Mouse (Mus musculus) E14TG2a.4 (cell line): ENCODE measurements around the gene Ambp.

Source experiments
- CTCF ChIP-seq: conservative IDR thresholded peaks from 2 replicates; pipeline ENCODE4 v1.5.1; 2014; ENCODE audit warnings: low read length
- NANOG ChIP-seq: IDR thresholded peaks from 2 replicates; pipeline ENCODE4 v1.6.1; 2014; ENCODE audit warnings: borderline replicate concordance, low read length, mixed read lengths
- POU5F1 ChIP-seq: IDR thresholded peaks from 2 replicates; pipeline ENCODE4 v1.6.1; 2014; ENCODE audit warnings: low read length, borderline replicate concordance

- peak; percentile 49 for TF ChIP-seq CTCF
- no peak for TF ChIP-seq NANOG
- no peak for TF ChIP-seq POU5F1
These were observed 4.5 kb upstream of the Ambp start for GRCm38 (mm10) chr4:63158961-63159592.
